Mouse (Mus musculus): ENCODE results near the gene Pdcd6ip. TPM values are rescaled to one million over a fixed set of nuclear protein-coding genes. Genes with fewer than 3 reads are reported as not detected.

Pdcd6ip gene
- total and polyA plus RNA-seq, 2 experiments: 33.9 to 56.6 TPM

DNA sequence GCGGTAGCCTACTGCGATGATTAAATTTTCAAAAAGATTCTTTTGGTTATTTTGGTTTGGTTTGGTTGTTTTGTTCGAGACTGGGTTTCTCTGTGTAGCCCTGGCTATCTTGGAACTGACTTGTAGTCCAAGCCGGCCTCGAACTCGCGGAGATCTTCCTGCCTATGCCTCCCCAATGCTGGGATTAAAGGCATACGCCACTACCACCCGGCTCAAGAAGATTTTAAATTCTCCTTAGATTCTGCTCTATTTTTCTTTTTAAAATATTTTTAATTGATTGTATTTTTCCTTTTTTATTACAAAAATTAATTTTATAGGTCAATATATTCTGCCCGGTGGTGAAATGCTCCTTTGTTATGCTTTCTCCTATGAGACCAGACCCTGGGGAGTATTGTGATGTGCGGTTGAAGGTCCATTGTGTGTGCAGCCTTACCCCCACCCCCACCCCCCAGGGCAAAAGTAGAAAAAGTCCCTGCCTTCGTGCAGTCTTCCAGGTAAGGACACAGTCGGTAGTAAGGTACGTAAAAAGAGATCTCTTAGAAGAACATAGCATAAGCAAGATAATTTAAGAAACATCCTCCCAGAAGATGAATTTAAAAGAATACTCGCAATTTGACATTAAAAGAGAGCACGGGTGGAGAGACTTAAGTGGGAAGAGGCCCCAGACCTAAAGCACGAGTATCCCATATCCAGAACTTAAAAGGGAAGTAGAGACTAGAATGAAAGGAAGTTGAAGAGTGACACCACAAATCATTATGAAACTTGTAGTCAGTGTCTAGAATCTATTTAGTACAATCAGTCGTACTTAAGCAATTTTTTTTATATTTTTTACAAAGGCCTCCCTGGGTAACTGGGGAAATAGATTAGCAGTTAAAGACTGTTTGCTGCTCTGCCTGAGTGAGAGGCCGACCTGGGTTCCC, 562 bp upstream of the Pdcd6ip start:
- H3K4me1 ChIP-seq (ENCODE audit: control insufficient read depth, insufficient read depth, low read length): peaks cover 23% of the 10 kb centered on the region
- peak overlapping the region; percentile 90 for H3K4me3 ChIP-seq (ENCODE audit: insufficient read depth, low read depth, low read length)
- WGBS: 52% methylated on average over 19 of the region's 19 CpGs
- no peak for TF ChIP-seq CTCF (IDR thresholded peaks at IDR 0.05; ENCODE audit: low read depth, low read length)
- no peak for TF ChIP-seq POLR2A (IDR thresholded peaks at IDR 0.05; ENCODE audit: extremely low read depth, insufficient read depth, low read length)
- H3K36me3 ChIP-seq (ENCODE audit: control insufficient read depth, insufficient read depth, low read length): no peaks in the 10 kb centered on the region
- no peaks in the 10 kb centered on the region for H3K27me3 ChIP-seq (ENCODE audit: control insufficient read depth, insufficient read depth, low read length)
- peak; percentile 23 for DNase-seq (ENCODE audit: extremely low read depth, low read depth, low spot score)
- H3K27ac ChIP-seq (replicated peaks; ENCODE audit: insufficient read depth, low read depth, low read length): peak overlapping the region; percentile 50
- H3K9ac ChIP-seq (ENCODE audit: low read depth, low read length): peak overlapping the region; percentile 20; the same call in 1 of the 2 replicates
- peaks cover 34% of the 10 kb centered on the region; the same call in 1 of the 2 replicates for H3K79me2 ChIP-seq (ENCODE audit: control insufficient read depth, insufficient read depth, low read length)

DNA sequence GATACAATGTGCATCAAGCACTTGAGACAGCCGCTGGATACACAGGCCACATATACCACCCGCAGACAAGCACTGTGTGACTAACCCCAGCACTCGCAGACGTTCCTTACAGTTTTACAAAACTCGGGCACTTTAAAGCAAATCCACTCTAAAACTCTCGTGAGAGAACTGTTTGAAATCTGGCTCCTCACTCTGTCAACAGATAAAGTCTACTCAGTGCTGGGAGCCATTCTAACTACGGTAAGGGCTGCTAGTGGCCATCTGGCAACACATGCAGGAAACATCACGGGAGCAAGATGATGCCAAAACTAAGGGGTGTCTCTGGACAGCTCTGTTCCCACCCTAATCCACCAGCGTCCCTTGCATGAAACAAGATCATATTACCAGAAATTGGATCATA, 1.2 kb downstream of the Pdcd6ip start:
- Histone ChIP-seq H3K27ac (replicated peaks; ENCODE audit: insufficient read depth, low read depth, low read length) (no peak overlapping the region; the same call in 1 of the 2 replicates), H3K9ac (ENCODE audit: low read depth, low read length) (peak overlapping the region; percentile 48), H3K27me3 (ENCODE audit: control insufficient read depth, insufficient read depth, low read length) (no peaks in the 10 kb centered on the region), H3K79me2 (ENCODE audit: control insufficient read depth, insufficient read depth, low read length) (peaks cover 47% of the 10 kb centered on the region; the same call in 1 of the 2 replicates), H3K4me3 (ENCODE audit: insufficient read depth, low read depth, low read length) (peak overlapping the region; percentile 90), H3K36me3 (ENCODE audit: control insufficient read depth, insufficient read depth, low read length) (no peaks in the 10 kb centered on the region), H3K4me1 (ENCODE audit: control insufficient read depth, insufficient read depth, low read length) (peaks cover 23% of the 10 kb centered on the region)
- peak; percentile 61 for DNase-seq (ENCODE audit: extremely low read depth, low read depth, low spot score)
- WGBS: 13% methylated on average over 9 of the region's 9 CpGs
- TF ChIP-seq CTCF (IDR thresholded peaks at IDR 0.05; ENCODE audit: low read depth, low read length) (no peak), POLR2A (IDR thresholded peaks at IDR 0.05; ENCODE audit: extremely low read depth, insufficient read depth, low read length) (no peak)

DNA sequence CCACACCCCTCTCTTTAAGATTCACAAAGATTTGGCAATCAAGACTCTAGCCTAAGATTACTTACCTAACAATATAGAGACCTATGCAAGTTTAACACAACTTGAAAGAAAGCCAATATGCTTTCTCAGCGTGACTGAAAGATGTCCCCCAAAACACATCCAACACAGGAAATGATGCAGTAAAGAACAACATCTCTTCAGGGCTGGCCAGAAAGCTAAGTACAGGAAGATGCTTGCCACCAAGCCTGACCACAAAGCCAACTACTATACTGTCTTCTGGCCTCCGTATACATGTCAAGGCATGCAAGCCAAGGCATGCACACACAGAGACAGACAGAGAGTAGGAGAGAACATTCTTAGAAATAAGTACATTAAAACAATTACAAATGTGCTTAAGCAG, 2.0 kb downstream of the Pdcd6ip start:
- Histone ChIP-seq H3K4me3 (ENCODE audit: insufficient read depth, low read depth, low read length) (no peak overlapping the region), H3K9ac (ENCODE audit: low read depth, low read length) (no peak overlapping the region), H3K79me2 (ENCODE audit: control insufficient read depth, insufficient read depth, low read length) (peaks cover 52% of the 10 kb centered on the region; the same call in 1 of the 2 replicates), H3K27ac (replicated peaks; ENCODE audit: insufficient read depth, low read depth, low read length) (no peak overlapping the region), H3K27me3 (ENCODE audit: control insufficient read depth, insufficient read depth, low read length) (no peaks in the 10 kb centered on the region), H3K36me3 (ENCODE audit: control insufficient read depth, insufficient read depth, low read length) (no peaks in the 10 kb centered on the region), H3K4me1 (ENCODE audit: control insufficient read depth, insufficient read depth, low read length) (peaks cover 26% of the 10 kb centered on the region)
- 57% methylated on average over 2 of the region's 2 CpGs for WGBS
- TF ChIP-seq CTCF (IDR thresholded peaks at IDR 0.05; ENCODE audit: low read depth, low read length) (no peak), POLR2A (IDR thresholded peaks at IDR 0.05; ENCODE audit: extremely low read depth, insufficient read depth, low read length) (no peak)
- DNase-seq (ENCODE audit: extremely low read depth, low read depth, low spot score): no peak

DNA sequence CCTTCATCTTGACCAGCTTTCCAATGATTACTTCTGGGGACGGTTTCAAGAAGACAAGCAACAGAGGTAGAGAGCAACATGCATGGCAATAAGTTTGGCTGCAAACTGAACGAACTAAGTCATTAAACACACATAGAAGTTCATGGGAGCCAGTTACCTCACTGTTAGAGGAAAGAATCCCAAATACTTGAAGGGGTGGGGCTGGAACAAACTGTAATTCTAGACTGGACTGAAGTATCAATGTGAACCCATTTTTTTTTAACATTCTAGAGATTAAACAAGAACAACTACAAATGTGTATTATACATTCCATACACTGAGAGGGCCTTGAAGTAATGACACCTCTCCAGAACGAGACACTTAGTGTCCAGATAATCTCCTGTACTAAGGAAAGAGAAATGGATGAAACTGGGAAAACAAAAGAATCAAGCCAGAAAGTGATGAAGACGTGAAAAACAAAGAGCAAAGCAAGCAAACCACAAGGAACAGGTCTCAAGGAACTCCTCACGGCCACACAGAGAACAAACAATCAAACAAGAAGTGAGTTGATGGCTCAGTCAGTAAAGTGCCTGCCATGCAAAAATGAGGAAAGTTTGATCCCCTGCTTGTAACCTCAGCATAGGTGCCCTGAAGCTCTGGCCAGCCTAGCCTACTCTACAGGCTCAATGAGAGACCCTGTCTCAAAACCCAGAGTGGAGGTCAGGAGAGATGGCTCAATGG, 6.5 kb downstream of the Pdcd6ip start:
- Histone ChIP-seq H3K27ac (replicated peaks; ENCODE audit: insufficient read depth, low read depth, low read length) (no peak overlapping the region), H3K79me2 (ENCODE audit: control insufficient read depth, insufficient read depth, low read length) (peaks cover 44% of the 10 kb centered on the region; the same call in 1 of the 2 replicates), H3K27me3 (ENCODE audit: control insufficient read depth, insufficient read depth, low read length) (no peaks in the 10 kb centered on the region), H3K4me3 (ENCODE audit: insufficient read depth, low read depth, low read length) (no peak overlapping the region), H3K36me3 (ENCODE audit: control insufficient read depth, insufficient read depth, low read length) (peaks cover 17% of the 10 kb centered on the region), H3K4me1 (ENCODE audit: control insufficient read depth, insufficient read depth, low read length) (peaks cover 21% of the 10 kb centered on the region), H3K9ac (ENCODE audit: low read depth, low read length) (no peak overlapping the region)
- no peak for DNase-seq (ENCODE audit: extremely low read depth, low read depth, low spot score)
- 68% methylated on average over 5 of the region's 5 CpGs for WGBS
- TF ChIP-seq POLR2A (IDR thresholded peaks at IDR 0.05; ENCODE audit: extremely low read depth, insufficient read depth, low read length) (no peak), CTCF (IDR thresholded peaks at IDR 0.05; ENCODE audit: low read depth, low read length) (no peak)

DNA sequence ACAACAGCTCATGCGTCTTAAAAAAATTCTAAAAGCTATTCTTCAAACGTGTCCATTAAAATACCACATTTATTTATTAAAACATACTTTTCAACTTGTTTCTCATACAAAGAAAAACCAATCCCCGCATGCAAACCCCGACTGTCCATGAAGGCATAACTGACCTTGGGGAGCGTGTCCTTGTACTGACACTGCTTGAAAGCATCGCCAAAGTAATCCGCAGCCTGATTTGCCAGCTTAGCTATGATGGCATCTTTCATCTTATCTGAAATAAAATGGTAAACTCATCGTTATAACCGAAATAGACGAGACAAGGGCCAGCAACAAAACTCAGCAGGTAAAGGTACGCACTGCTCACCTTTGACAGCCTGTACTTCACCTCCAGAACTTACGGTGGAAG, 20.6 kb downstream of the Pdcd6ip start:
- no peak for DNase-seq (ENCODE audit: extremely low read depth, low read depth, low spot score)
- 95% methylated on average over 12 of the region's 12 CpGs for WGBS

More for the DNA sequence above, 20.6 kb downstream of the Pdcd6ip start:
- Histone ChIP-seq H3K9ac (ENCODE audit: low read depth, low read length) (no peak overlapping the region), H3K27ac (replicated peaks; ENCODE audit: insufficient read depth, low read depth, low read length) (no peak overlapping the region), H3K4me1 (ENCODE audit: control insufficient read depth, insufficient read depth, low read length) (no peaks in the 10 kb centered on the region), H3K4me3 (ENCODE audit: insufficient read depth, low read depth, low read length) (no peak overlapping the region), H3K27me3 (ENCODE audit: control insufficient read depth, insufficient read depth, low read length) (no peaks in the 10 kb centered on the region), H3K79me2 (ENCODE audit: control insufficient read depth, insufficient read depth, low read length) (no peaks in the 10 kb centered on the region; the same call in 1 of the 2 replicates), H3K36me3 (ENCODE audit: control insufficient read depth, insufficient read depth, low read length) (peaks cover 52% of the 10 kb centered on the region)
- no peak for TF ChIP-seq POLR2A (IDR thresholded peaks at IDR 0.05; ENCODE audit: extremely low read depth, insufficient read depth, low read length)
- no peak for TF ChIP-seq CTCF (IDR thresholded peaks at IDR 0.05; ENCODE audit: low read depth, low read length)

Data from liver, adult 2 months (tissue).